Mouse (Mus musculus): Measurements from ENCODE around the gene Zfp600. TPM values are rescaled to one million over a fixed set of nuclear protein-coding genes. Genes with fewer than 3 reads are reported as not detected.
A peak's percentile ranks its signal among the peaks of the same experiment; 100 is the strongest.
"Not testable (repeated sequence)": the region's sequence is repeated elsewhere in the genome, so short reads cannot be mapped to it uniquely, and the experiment has no call there.

Zfp600 gene
- total RNA-seq (2021), result 0.30 TPM in 1 of 2 replicates, not detected in the other
- long read RNA-seq, experiment 1, result 0 reads
- long read RNA-seq, experiment 2, result 0 reads

DNA sequence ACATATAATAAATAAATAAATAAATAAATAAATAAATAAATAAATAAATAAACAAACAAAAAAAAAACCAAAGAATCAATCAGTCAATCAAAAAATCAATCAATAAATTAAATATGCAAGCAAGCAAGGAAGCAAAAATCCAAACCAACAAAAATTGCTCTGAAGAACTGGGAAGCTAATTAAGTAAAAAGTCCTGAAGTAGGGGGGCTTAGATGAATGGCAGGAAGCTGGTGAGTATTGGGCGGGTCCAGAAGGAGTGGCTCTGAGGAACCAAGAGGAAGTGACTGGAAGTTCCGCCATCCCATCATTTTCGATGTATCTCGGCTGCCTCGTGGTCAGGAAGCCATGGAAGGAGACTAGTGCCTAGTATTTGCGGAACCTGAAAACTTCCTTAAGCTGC is at the start of gene Zfp600:
Gene Zfp600 (plus strand): TSS at position 301 of the 400 bp plus-strand sequence.
- DNase-seq, result not testable (repeated sequence)

DNA sequence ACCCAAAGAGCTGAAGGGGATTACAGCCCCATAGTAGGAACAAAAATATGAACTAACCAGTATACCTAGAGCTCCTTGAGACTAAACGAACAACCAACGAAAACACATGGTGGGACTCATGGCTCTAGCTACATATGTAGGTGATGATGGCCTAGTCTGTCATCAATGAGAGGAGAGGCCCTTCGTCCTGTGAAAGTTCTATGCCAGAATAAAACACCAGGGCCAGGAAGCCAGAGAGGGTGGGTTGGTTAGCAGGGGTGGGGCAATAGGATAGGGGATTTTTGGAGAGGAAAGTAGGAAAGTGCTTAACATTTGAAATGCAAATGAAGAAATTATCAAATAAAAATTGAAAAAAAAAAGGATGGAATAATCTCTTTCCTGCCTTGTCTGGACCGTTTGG is 6.3 kb downstream of the Zfp600 start:
- DNase-seq, result not testable (repeated sequence)

DNA sequence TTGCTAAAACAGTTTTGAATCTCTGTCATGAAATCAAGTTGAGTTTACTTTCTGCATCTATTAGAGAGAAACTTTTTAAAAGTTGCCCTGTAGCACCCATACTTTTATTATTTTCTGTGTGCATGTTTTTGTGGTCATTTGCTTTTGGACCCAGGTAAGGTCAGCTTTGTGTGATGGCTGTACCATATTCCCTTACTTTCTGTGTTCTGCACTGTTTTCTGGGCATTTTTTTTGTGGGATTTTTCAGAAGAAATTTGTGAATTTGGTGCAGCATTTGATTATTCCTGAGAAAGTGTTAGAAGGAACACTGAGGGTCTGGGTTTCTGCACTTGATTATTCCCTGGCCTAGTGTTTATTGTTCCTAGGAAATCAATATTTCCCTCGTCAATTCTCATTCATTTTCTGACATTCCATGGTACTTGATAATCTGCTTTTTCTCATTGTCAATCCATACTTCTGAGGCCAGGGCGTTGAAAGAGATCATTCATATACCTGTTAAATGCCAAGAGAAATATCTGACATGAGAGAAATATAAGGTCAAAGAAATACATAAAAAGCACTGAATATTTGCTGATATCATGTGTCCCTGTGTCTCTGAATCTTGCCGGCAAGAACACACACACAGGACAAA is 10.7 kb downstream of the Zfp600 start:
- not testable (repeated sequence) for DNase-seq

DNA sequence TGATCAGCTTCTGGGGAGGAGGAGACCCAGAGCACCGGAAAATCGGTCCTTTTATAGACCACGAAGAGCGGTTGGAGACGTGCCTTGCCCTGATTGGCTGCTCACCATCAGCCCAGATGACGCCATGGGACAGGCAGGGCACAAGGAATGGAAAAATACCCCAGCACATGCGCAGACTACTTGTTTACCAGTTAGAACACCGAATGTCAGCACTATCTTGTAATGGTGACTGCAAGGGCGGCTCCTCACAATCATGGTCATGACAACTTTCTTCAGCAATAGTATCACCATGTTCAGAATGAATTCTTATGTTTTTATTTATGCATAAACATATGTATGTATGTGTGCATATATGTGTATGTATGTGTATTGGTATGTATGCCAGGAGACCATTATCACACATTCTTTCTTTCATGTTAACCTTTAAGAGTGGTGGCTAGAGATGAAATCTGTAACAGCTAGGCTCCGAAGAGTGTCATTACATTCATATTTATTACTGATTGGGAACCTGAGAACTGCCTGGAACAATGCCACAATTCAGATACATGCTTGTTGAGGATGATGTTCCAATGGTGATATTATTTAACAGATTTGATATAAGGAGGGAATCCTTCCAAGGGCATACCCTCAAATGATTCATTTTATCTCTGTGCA is 11.4 kb downstream of the Zfp600 start:
- DNase-seq, result peak; percentile 3

DNA sequence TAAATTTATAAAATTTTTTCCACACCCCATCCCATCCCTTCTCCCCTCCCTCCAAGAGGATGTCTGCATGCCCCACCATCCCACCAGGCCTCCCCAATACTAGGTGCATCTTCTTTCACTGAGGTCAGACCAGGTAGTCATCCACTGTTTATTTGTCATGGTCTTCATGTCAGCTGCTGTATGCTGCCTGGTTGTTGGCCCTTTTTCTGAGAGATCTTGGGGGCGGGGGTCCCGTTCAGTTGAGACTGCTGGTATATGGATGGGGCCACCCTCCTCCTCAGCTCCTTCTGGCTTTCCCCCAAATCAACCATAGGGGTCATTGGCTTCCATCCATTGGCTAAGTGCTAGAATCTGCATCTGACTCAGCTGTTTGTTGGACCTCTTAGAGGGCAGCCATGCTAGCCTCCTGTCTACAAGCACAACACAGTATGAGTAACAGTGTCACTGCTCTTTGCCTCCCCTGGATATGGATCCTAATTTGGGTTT is 12.1 kb downstream of the Zfp600 start:
- not testable (repeated sequence) for DNase-seq

DNA sequence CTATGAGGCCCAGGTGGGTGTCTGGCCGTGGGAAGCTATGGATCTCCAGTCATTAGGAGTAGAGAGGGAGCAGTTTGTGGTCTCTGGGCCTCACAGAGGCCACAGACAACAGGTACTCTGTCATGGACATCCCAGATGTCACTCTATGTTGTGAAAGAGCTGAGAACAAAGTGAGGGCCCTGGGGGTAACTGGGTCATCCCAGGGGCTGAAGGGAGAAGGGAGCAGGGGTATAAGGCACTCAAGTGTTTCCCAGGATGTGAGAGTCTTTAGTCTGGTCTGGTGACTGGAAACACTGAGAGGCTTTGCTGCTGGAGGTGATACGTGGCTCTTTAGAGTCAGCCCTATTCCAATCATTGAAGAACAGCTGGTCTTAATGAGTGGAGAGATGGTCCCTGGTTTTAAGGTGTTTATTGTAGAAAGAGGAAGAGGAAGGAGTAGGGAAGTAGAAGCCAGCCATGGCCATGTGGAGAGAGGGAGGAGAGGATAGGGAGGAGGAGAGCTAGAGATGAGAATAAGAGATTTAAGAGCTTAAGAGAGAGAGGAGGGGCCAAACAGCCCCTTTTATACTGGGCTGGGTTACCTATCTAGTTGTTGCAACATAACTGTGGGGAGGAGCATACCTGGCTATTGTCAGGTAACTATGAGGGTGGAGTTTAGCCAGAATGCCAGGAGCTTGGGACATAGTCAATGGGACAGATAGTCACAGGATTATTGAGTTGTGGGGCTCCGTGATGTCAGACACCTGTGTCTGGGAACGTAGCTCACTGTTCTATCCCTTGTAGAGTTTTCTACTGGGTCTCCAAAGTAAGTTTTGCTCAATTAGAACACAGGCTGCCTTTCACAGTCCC is 17.0 kb downstream of the Zfp600 start:
- peak; percentile 5 for DNase-seq

DNA sequence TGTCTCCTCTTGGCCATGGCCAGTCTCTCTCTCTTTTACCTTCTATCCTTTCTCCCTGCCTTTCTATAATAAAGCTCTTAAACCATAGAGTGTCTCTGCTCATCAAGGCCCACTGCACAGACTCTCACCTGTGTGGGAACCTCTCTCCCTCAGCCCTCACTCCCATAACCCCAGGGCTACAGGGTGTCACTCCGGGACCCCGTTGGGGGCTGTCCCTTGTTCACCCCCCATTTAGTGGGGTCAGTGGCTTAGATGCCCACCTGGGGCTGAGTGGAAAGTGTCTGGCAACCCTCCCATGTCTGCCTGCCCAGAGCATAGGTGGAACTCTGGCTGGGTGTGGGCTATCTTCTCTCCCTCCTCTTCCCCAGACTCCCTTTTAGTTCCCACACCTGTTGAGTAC is 47.7 kb downstream of the Zfp600 start:
- not testable (repeated sequence) for DNase-seq

DNA sequence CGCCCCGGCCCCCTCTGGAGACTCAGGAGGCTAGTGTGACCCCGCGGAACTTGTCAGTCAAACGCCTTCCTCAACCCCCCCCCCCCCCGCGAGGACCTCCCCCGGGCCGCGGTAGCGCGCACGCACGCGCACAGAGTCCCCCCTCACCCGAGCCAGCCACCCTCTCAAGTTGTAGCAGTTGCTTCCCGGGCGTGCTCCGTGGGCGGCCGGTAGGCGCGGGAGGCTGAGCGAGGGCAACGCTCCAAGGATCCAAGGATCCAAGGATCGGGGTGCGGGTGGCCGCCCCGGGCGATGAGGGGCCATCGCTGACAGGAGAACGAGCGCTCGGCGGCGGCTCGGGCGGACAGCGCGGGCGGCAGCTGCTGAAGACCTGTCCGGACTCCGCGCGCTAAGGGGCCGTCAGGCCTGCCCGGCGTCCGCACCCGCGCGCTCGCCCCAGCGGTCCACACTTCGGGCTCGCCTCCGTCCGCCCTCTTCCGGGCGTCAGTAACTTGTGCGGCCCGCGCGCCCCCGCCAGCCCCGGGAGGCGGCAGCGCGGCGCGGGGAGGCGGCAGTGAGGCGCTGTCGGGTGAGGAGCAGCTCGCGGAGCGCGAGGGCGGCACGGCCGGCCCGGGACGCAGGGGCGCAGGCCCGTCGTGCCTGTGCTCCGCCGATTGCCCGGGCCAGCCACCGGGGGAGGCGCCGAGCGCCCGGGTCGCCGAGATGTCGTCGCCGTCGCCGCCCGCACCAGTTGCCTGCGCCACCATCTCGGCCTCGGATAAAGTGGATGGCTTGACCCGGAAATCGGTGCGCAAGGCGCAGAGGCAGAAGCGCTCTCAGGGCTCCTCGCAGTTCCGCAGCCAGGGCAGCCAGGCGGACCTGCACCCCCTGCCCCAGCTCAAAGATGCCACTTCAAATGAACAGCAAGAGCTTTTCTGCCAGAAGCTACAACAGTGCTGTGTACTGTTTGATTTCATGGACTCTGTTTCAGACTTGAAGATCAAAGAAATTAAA is 82.9 kb downstream of the Zfp600 start:
- DNase-seq, result not testable (repeated sequence)

DNA sequence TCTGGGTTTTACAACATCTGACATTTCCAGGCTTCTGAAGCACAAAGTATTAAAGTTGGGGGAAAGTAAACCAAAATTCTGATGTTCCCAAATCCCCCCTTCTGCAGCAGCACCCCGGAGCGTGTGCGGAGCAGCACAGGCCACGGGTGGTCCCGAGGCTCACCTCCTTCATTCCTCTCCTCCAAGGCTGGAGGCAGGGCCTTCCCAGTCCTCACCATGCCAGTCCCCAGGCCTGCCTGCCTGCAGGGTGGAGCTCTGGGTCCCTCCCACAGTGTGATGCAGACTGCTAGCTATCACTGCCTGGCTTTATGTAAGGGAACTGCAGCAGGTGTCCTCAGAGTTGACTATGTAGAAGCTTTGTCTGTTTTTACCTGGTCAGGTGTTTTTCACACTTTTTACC is 85.5 kb downstream of the Zfp600 start:
- not testable (repeated sequence) for DNase-seq

Other genes with a start within 250 kb of the Zfp600 start
- 0.19 TPM in 1 of 2 replicates, not detected in the other for gene Zfp987, start 59.5 kb upstream of the Zfp600 start, total RNA-seq (2021)

Measured in adrenal gland, postnatal 14 days (tissue).